Mouse (Mus musculus) limb, embryonic 14.5 days (tissue): ENCODE results near the gene Itga9. TPM values are rescaled to one million over a fixed set of nuclear protein-coding genes. Genes with fewer than 3 reads are reported as not detected.

Experiments
- ATAC-seq: fragments of 200-750 bp; cut with Nextera tagmentation; 2 replicates; pipeline ENCODE4 v1.8.0; 2017; ENCODE audit warnings: low read depth, moderate number of reproducible peaks, moderate TSS enrichment; ENCODE audit not compliant: low FRiP score
- DNase-seq: peaks from one replicate; pipeline ENCODE4 v3.0.0-alpha.2; 2015; ENCODE audit warnings: low spot score
- H3K27ac ChIP-seq: fragments of 300-500 bp; sonication (generic); replicated peaks from 2 replicates; pipeline ENCODE4 v1.5.1; 2014; ENCODE audit warnings: low read depth, mild to moderate bottlenecking, low read length, moderate library complexity, mixed read lengths
- H3K27me3 ChIP-seq: fragments of 300-500 bp; sonication (generic); 2 replicates; pipeline ENCODE4 v1.6.1; 2014; ENCODE audit warnings: low read length, mixed read lengths; ENCODE audit not compliant: control insufficient read depth, insufficient read depth
- H3K36me3 ChIP-seq: fragments of 300-500 bp; sonication (generic); 2 replicates; pipeline ENCODE4 v1.6.1; 2014; ENCODE audit warnings: mild to moderate bottlenecking, low read length, moderate library complexity, mixed read lengths; ENCODE audit not compliant: control insufficient read depth, insufficient read depth
- H3K4me1 ChIP-seq: fragments of 300-500 bp; sonication (generic); 2 replicates; pipeline ENCODE4 v1.6.1; 2014; ENCODE audit warnings: antibody characterized with exemption, low read length, mixed read lengths; ENCODE audit not compliant: control insufficient read depth, insufficient read depth
- H3K4me2 ChIP-seq: fragments of 300-500 bp; sonication (generic); replicated peaks from 2 replicates; pipeline ENCODE4 v1.6.1; 2014; ENCODE audit warnings: low read depth, mild to moderate bottlenecking, low read length, moderate library complexity; ENCODE audit not compliant: severe bottlenecking
- H3K4me3 ChIP-seq: fragments of 300-500 bp; sonication (generic); replicated peaks from 2 replicates; pipeline ENCODE4 v1.5.1; 2014; ENCODE audit warnings: low read length
- H3K9ac ChIP-seq: fragments of 300-500 bp; sonication (generic); 2 replicates; pipeline ENCODE4 v1.6.1; 2014; ENCODE audit warnings: mild to moderate bottlenecking, low read depth, low read length, moderate library complexity; ENCODE audit not compliant: severe bottlenecking
- H3K9me3 ChIP-seq: fragments of 300-500 bp; sonication (generic); 2 replicates; pipeline ENCODE4 v1.6.1; 2016; ENCODE audit warnings: low read length; ENCODE audit not compliant: control insufficient read depth
- POLR2A ChIP-seq: fragments of 200-500 bp; IDR thresholded peaks from 2 replicates; pipeline ENCODE4 v1.8.0; 2012; ENCODE audit warnings: inconsistent platforms, mild to moderate bottlenecking, moderate library complexity, borderline replicate concordance; ENCODE audit not compliant: insufficient read depth, insufficient read length; ENCODE audit errors: extremely low read depth
- WGBS: fragments of 180-500 bp; shearing (Covaris S2); extraction: QIAGEN DNeasy Blood & Tissue Kit; methylation state at CpG from one replicate; pipeline ENCODE4 v1.1.7; 2014; 5-methylcytosine and 5-hydroxymethylcytosine counted together
- polyA plus RNA-seq, 2 experiments: library from polyadenylated mRNA; depleted of rRNA in 1 of 2; stranded (reverse) in 1 of 2; unstranded in 1 of 2; fragments of >200 nt; fragmentation: Nextera tagmentation in 1 of 2; extraction: Ambion mirVana in 1 of 2; gene quantifications; 2 replicates each; pipeline versions ENCODE4 v1.2.1 to v1.2.3; 2012 to 2014

Itga9 gene
- polyA plus RNA-seq, 2 experiments: 10.0 to 19.7 TPM

DNA sequence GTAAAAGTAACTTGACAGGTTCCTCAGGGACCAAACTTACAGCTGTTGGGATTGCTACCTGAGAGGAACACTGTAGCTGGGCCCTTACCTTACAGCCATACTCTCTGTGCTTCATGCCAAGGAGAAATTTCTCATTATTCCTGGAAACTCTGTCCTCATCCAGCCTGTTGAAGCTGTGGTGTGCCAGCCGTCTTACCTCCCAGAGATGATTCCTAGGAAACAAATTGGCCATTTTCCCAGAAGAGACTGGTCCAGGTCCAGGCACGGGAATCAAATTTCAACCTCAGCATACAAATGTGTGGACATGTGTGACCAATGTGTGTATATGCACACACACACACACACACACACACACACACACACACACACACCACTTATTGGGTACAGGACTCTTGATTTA is 172.1 kb downstream of the Itga9 start:
- no peaks in the 10 kb centered on the region for H3K36me3 ChIP-seq
- H3K4me1 ChIP-seq: peaks cover 29% of the 10 kb centered on the region
- DNase-seq (peak; percentile 83), ATAC-seq (0 out of 2 replicates have a peak, but pooled peaks have one; percentile 17)
- H3K27me3 ChIP-seq: no peaks in the 10 kb centered on the region
- 21% methylated on average over 2 of the region's 2 CpGs for WGBS
- H3K9me3 ChIP-seq: no peaks in the 10 kb centered on the region
- TF ChIP-seq POLR2A: no peak
- H3K27ac ChIP-seq: peak overlapping the region; percentile 33; the same call in 1 of the 2 replicates
- no peak overlapping the region for H3K4me2 ChIP-seq
- no peak overlapping the region for H3K4me3 ChIP-seq
- no peak overlapping the region for H3K9ac ChIP-seq

DNA sequence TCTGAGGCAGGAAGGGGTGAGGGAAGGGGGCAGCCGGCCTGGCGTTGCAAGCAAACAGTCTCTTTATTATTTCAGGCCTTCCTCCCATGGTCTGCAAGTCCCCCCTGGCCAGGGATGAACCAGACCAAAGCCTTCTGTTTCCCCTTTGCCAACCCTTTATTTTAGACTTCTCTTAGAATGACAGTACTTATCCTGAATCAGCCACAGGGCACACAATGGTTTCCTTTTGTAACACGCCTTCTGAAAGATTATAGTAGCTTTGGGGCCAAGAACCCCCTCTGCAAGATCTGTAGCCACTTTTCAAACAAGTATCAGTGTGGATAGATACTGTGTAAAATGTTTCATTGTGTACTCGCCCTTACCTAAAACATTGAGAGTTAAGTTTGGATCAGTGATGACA is 178.1 kb downstream of the Itga9 start:
- WGBS: 41% methylated on average over 4 of the region's 4 CpGs
- no peak overlapping the region for H3K4me3 ChIP-seq
- H3K27me3 ChIP-seq: no peaks in the 10 kb centered on the region
- no peak overlapping the region for H3K4me2 ChIP-seq
- peaks cover 30% of the 10 kb centered on the region for H3K4me1 ChIP-seq
- H3K9me3 ChIP-seq: no peaks in the 10 kb centered on the region
- no peak overlapping the region for H3K9ac ChIP-seq
- TF ChIP-seq POLR2A: no peak
- no peak for ATAC-seq
- H3K27ac ChIP-seq: no peak overlapping the region
- DNase-seq: no peak
- no peaks in the 10 kb centered on the region for H3K36me3 ChIP-seq

DNA sequence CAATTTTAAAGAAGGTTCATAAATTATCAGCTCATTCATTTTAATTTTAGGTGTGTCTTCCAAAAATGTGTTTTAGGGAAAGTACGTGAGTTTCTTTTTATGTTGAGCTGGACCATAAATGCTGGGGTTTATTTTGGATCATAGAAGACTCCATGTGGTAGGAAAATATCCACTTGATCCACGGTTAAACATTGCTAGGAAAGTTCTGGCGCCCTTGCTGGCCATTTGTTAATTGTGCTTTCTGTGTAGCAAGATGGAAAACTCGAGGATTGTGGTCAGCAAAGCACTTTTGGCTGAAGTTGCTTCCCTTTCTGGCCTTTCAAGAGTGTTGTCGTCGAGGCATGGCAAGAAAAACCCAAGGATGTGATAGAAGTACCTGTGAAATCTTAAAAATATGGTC is 179.3 kb downstream of the Itga9 start:
- no peak overlapping the region for H3K27ac ChIP-seq
- no peak overlapping the region for H3K9ac ChIP-seq
- DNase-seq: peak; percentile 68

DNA sequence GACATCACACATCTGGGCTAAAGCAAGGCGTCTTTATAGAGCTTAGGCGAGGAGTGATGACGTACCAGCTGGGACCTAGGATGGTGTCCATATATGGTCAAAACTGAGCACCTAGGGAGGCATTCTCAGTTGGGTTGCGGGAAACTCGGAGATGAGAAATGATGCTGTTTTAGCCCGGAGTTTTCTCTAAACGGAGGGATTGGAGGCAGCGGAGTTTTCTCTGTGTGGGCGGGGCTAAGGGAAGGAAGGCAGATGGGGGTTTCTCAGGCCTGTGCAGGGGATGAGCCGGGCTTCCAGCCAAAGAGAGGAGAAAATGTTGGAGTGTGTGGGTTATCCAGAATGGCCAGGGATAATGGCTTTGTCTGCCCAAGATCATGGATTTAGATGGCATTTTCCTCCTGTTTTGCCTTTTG is 182.4 kb downstream of the Itga9 start:
- Histone ChIP-seq H3K9me3 (no peaks in the 10 kb centered on the region), H3K4me3 (no peak overlapping the region), H3K36me3 (no peaks in the 10 kb centered on the region), H3K9ac (no peak overlapping the region), H3K4me2 (no peak overlapping the region), H3K4me1 (peaks cover 34% of the 10 kb centered on the region), H3K27ac (no peak overlapping the region), H3K27me3 (no peaks in the 10 kb centered on the region)
- ATAC-seq (peak; percentile 54; the same call in 1 of the 2 replicates), DNase-seq (no peak)
- no peak for TF ChIP-seq POLR2A
- WGBS: 54% methylated on average over 10 of the region's 10 CpGs

More for the DNA sequence above, 179.3 kb downstream of the Itga9 start:
- H3K27me3 ChIP-seq: no peaks in the 10 kb centered on the region
- no peak for TF ChIP-seq POLR2A
- H3K4me3 ChIP-seq: no peak overlapping the region
- H3K36me3 ChIP-seq: no peaks in the 10 kb centered on the region
- peaks cover 30% of the 10 kb centered on the region for H3K4me1 ChIP-seq
- no peak for ATAC-seq
- no peaks in the 10 kb centered on the region for H3K9me3 ChIP-seq
- WGBS: 67% methylated on average over 6 of the region's 6 CpGs
- H3K4me2 ChIP-seq: no peak overlapping the region

DNA sequence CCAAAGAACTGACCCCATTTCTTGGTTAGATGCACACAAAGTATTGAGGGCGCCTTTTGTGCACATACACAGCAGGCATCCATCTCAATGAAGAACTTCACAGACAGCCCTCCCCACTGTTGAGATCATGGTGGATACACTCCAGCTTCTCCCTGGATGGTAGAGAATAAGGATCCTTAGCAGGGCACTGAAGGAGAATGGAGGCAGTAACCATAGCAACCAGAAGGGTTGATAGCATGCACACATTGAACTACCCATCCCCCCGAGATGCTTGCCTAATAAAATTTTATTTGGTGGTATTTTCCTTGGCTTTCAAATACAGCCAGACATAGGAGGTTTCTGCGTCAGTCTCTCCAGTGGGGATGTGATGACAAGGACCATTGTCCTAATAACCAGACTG is 184.7 kb downstream of the Itga9 start:
- Histone ChIP-seq H3K36me3 (no peaks in the 10 kb centered on the region), H3K9me3 (no peaks in the 10 kb centered on the region), H3K27me3 (no peaks in the 10 kb centered on the region), H3K9ac (no peak overlapping the region), H3K27ac (no peak overlapping the region), H3K4me1 (peaks cover 30% of the 10 kb centered on the region), H3K4me2 (no peak overlapping the region), H3K4me3 (no peak overlapping the region)
- ATAC-seq (no peak), DNase-seq (no peak)
- TF ChIP-seq POLR2A: no peak
- 48% methylated on average over 3 of the region's 3 CpGs for WGBS
